ENCODE assay signal across 25 mouse cellular contexts in the genomic region with DNA sequence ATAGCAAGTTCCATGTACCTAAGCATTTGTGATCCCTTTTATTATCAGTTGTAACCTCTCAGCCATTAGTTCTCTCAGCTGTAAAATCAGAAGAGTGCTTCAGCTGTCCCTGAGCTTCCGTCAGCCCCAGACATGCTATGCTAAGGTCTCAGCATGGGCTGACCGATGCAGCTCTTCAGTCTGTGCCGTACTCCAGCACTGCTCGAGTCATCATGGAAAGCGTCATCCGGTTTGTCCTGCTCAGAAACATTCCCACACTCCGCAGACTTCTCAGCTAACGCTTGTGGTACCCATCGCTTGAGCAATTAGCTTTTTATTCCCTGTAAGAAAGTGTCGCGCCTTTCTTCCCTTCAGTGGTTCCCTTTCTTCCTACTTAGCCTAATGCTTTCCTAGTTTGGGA. TPM values are rescaled to one million over a fixed set of nuclear protein-coding genes. Genes with fewer than 3 reads are reported as not detected.
"Had no signal": no experiment of that assay in that cellular context is flagged by ENCODE, and none has a peak within 500 bp of the region (broad histone marks: within the 10 kb centered on the region; RNA-seq: fewer than 3 reads in every experiment).

No protein-coding gene starts in this region.

- DNase-seq: gastrocnemius, adult 2 months; gastrocnemius, postnatal 14 days; gastrocnemius, postnatal 36 days; heart, adult 18-20 months; heart, postnatal 10 days; kidney, adult 11 months; kidney, adult 2 months; kidney, adult 9 months; kidney, postnatal 14 days; kidney, postnatal 36 days; layer of hippocampus, adult 9-11 months; layer of hippocampus, postnatal 36 days; left cerebral cortex, postnatal 4 days had no signal

- H3K36me3 ChIP-seq: heart, embryonic 10.5 days; heart, embryonic 12.5 days; hindbrain, embryonic 13.5 days; hindbrain, embryonic 15.5 days; kidney, embryonic 15.5 days; limb, embryonic 13.5 days; limb, embryonic 15.5 days; liver, embryonic 12.5 days had no signal

- H3K9me3 ChIP-seq: heart, embryonic 10.5 days; heart, embryonic 12.5 days; hindbrain, embryonic 13.5 days; hindbrain, embryonic 15.5 days; kidney, embryonic 15.5 days; limb, embryonic 13.5 days; limb, embryonic 15.5 days; liver, embryonic 12.5 days had no signal

- H3K27ac ChIP-seq: heart, embryonic 10.5 days; hindbrain, embryonic 13.5 days; hindbrain, embryonic 15.5 days; hindbrain, postnatal 0 days; kidney, embryonic 15.5 days; kidney, postnatal 0 days; limb, embryonic 13.5 days; limb, embryonic 15.5 days; liver, embryonic 12.5 days; liver, embryonic 14.5 days had no signal

- H3K27me3 ChIP-seq: heart, embryonic 12.5 days; hindbrain, embryonic 13.5 days; hindbrain, embryonic 15.5 days; kidney, embryonic 15.5 days; limb, embryonic 13.5 days; limb, embryonic 15.5 days; liver, embryonic 12.5 days had no signal

- H3K4me1 ChIP-seq: hindbrain, embryonic 13.5 days; hindbrain, embryonic 15.5 days; liver, embryonic 12.5 days had no signal

- H3K4me3 ChIP-seq: gastrocnemius, adult 2 months; heart, embryonic 10.5 days; heart, embryonic 12.5 days; hindbrain, embryonic 13.5 days; hindbrain, embryonic 15.5 days; kidney, embryonic 15.5 days; limb, embryonic 13.5 days; limb, embryonic 15.5 days; liver, embryonic 12.5 days had no signal

RNA-seq across cellular contexts. Expression of a gene that starts 44.4 kb away (rescaled TPM):
- total RNA-seq: hematopoietic stem cell, adult 5-6 weeks had no signal
